Mouse (Mus musculus) right cerebral cortex, postnatal 25 days (tissue): ENCODE data around the gene Cbx4.
A peak's percentile ranks its signal among the peaks of the same experiment; 100 is the strongest.

Experiments
- DNase-seq: peaks from one replicate; pipeline ENCODE4 v3.0.0; 2022

Gene Cbx4

DNA sequence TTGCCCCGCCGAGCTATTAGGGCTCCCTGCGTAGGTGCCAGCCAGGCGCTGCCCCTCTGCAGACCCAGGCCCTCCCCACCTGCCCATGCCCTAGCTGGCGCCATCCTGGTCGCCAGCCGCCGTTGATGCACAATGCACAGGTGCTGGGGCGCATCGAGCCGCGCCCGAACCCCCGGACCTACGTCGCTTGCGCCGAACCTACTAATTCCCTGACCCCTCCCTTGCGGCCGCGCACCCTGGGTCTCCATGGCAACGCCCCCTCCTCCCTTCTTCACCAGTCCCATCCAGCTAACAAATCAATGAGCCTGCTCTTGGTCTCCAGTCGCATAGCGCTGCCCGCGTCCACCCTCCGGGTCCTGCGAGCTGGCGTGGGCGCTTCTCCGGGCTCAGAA, 44.7 kb downstream of the Cbx4 start:
- DNase-seq = no peak

DNA sequence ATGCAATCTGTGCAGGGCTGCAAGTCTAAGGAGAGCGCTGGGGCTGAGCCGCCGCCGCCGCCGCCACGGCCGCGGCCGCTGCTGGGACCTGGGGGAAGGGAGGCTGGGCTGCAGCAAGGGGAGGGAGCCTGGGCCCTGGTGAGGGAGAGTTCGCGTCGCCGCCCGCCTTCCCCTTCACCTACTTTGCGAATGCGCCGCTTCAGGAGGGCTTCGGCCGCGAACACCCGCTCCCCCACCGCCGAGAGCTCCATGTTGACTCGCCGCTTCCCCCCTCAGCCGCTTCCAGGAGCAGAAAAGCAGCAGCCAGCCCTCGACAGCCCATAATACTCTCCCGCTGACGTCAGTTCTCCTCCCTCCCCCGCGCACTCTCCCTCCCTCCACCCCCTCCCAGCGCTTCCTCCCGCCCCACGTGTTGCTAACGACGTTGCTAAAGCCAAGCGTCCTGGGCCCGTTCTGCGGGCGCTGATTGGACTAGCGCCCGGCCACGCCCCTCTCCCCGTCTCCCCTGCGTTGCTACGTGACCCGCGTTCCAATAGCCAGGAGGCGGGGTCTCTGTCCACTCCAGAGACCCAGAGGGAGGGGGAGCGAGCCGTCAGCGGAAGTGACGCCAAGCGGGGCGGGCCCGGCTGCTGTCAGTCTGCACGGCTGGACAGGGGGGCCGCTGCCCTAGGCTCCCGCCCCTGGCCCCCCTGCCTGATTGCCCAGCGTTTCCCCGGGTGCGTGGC, 45.3 kb downstream of the Cbx4 start, which contains the start of gene Cbx8:
TSS of gene Cbx8 (minus strand) at position 370 of the 725 bp plus-strand sequence.
- peak; percentile 100 for DNase-seq

DNA sequence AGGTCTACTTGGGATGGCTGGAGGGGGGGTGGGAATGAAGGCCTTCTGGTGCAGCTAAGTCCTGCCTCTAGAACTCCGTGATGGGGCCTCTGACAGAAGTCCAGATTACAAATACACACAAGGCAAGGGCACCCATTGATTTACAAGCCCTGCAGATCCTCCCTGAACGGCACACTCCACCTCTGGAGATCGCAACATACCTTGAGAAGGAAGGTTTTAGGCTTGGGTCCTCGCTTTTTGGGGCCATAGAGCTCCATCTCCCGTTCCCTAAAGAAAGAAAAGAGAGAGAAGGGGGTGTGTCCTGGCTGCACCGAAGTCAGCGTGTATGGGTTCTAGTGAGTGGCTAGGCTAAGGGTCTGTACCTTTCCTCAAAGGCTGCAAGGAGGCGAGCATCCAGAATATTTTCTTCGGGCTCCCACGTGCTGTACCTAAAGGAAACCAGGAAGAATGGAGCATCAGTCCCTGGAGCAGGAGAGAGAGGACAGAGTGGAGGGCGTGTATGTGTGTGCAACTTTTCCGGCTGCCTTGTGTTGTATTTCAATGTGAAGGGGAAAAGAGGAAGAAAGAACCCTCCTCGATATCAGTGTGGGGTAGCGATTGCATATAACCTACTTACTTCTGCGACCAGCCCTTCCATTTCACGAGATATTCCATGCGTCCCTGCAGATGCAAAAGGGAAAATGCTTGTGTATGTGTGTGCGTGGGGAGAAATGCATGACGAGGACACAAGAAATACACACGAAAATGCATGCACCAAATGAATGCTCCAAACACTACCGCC, 46.1 kb downstream of the Cbx4 start:
- no peak for DNase-seq

DNA sequence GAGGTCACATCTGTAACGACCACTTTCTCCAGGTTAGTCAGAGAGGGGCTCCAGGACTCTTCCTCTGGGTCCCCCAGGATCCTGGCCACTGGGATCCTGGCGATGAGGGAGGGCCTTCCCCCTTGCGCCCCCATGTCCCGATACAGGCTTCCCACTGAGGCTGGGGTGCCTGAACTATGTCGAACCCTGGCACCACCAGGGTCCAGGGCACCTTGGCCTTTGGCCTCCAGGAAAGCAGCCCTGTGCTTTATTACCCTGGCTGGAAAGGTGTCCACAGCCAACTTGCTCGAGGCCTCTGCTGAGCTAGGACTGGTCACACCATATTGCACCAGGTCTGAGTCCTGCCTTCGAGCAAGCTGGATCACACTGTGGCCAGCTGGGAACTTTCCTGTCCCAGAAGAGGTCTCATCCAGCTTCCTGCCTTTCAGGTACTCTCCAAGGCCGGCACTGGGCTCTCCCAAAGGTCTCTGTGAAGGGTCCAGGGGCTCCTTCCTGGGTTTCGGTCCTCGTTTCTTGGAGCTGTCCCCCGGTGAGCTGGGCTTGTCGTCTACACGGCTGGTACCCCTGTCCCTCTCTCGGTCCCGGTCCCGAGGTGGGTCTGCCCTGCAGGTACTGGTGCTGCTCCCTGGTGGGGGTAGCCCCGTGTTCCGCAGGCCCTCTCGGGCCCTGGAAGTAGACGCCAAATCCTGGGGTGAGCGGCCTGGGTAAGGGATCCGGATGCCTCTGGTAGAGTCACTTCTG, 47.1 kb downstream of the Cbx4 start:
- no peak for DNase-seq

DNA sequence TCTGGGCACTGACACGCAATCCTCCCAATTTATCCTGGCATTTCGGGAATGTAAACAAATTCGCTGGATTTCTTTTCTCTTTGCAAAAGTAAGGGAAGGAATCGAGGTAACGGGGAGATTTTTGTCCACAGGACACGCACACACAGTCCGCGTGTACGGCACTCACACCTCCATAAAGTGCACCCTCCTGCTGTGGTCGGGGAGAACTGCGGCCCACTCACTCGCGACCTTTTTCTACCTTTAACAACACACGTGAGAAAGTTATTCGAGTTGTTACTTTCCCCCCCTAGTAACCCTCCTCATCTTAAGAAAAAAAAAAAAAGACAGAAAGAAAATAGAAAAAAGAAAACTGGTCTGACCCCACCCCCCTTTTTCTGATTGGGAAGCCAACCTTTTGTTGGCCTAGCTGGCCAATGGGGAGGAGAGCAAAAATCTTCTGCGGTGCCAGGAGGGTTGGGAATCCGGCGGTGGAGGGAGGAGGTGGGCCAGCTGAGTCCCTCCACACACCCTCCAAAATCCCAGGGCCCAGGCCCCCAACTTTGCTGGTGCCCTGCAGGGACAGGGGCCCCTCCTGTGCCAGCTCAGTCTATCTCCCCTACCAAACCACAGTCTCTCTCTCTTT, 48.1 kb downstream of the Cbx4 start:
- DNase-seq = no peak

DNA sequence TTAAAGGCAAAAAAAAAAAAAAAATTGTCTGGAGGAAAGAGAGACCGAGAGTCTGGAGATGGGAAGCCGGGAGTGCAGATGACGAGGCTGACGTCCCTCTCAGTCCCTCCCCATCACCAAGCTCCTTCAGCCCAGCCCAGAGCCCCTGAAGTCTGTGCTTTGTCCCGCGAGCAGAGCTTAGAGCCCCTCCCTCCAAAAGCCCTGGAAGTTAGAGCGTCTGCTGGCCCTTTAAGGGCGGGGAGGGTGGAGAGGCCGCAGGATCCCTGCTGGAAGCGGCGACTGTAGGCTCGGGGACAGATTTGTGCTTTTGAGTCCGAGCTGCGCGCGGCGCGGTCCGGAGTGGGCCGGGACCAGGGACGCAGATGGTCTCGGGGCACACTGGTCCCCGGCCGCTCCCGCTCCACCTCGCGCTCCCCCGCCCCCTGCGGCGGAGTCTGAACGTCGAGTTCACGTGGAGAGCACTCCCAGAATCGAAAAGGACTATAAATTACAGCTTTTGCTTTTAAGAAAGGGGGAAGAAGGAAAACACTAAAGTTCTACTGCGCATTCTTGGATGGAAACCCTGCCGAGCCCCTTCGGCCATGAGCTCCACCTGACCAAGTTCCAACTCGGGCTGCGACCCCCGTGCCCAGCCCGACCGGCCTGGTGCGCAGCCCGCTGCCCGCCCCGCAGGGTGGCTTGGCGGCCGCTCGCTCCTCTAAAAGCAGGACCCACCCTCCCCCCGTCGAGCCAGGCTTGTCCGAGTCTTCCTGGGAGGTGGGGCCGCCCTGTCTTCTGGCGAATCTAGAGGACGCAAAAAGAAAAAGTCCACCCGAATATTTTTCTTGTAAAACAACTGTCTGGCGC, 48.9 kb downstream of the Cbx4 start:
- DNase-seq = peak; percentile 14

DNA sequence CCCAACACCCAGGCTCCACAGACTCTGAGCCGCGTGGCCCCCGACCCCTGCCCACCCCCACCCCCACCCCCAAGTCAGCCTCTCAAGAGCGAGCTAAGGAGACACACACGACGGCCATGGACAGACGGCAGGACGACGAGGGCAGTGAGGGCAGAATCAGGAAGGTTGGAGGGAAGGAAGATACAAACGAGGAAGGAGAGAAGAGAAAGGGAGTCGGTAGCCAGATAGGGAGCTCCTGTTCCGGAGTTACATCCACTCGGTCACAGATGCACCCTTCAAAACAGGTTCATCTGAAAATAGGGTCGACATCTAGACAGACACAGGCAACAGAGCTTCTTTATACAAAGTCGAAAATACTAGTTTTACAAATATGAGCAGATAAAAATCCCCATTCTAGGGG, 49.6 kb downstream of the Cbx4 start:
- DNase-seq = no peak

DNA sequence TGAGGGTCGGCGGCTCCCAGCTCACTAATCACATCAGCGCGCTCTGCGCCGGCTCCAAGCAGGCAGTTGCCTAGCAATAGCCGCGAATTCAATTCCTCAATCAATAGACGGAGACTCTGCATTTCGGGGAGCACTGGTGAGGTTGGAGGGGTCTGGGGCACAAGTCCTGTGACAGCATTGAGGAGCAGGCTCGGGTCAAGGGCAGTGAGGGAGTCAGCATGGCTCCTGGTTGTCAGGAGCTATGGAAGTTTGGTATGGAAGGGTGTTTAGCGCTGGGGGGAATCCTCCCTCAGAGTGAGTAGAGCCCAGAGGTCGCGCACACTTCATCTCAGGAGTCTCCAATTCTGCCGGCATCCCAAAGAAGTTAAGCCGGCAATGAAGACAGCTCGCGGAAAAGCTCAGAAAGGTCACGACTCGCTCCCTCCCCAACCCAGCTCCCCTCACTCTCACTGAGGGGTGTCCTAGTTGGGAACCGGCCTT, 50.3 kb downstream of the Cbx4 start:
- no peak for DNase-seq

DNA sequence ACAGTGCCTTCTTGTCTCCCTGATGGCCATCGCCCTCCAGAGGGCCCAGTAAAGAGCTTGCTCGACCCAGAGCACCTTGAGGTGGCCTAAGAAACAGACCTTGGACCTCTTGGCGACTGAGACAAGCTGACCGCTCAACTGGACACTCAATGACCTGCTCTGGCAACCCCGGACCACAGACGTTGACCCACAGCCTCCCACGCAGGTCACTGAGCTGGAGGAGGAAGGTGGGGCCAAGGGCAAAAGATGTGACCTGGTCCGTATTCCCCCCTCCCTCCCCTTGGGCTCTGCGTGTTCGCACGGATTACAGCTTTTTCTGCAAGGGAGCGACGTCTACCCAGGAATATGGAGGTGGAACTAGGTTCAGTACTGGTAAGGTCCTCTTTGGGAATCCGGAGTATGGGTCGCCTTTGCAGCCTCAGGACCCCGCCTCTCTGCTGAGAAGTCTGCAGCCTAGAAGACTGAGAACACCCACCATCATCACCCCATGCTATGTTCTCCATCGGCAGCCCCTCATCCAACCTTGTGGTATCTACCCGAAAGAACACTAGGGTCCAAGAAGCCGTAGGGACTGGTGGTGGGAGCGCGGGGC, 50.8 kb downstream of the Cbx4 start:
- no peak for DNase-seq

DNA sequence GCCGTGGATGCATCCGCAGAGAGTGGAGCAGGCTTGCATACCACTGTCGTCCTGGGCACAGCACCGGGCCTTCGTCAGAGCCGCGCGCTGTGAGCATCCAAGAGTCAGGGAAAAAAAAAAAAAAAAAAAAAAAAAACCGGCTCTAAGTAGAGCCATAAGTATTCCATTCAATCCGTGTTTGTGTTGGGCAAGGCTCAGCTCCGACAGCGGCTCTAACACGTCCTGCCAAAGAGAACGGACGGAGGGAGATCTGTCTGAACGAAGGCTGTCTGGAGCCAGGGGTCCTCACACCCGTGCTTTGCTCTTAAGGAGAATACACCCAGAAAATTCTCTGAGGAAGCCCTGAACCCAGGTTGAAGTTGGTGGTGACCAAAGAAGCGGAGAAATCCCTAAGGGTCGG, 51.4 kb downstream of the Cbx4 start:
- no peak for DNase-seq

DNA sequence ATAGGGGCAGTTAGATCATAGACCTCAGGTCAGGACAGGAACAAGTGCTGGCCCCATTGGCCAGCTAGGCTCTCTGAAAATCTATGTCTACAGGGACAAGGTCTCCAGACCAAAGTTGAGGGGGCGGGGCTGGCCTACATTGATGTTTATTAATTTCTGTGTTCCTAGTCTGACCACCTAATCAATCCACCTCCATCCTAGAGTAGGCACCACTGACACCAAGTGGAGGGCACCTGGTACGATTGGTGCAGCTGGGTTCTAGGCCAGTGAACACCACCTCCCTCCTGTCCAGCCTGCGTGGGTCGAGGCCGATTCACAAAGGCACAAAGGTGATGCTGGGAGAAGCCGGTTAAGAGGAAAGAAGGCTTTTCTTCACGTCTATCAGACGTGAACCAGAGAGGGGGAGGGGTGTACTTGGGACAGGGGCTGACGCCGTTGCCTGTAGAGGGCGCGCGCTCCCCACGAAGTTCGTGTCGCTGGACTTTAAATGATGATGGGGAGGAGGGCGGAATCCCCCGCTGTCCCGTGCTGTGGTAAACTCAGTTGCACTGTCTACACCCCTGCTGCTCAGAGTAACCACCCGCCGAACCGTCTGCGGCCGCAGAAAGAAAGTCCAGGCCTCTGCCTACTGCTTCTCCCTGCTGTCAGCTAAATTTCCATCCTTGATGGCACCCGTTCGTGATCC, 52.0 kb downstream of the Cbx4 start:
- DNase-seq = peak; percentile 69
